Mouse (Mus musculus) fat pad, adult 2 months (tissue): ENCODE measurements around the gene Hs2st1.
"Not testable (repeated sequence)": the region's sequence is repeated elsewhere in the genome, so short reads cannot be mapped to it uniquely, and the experiment has no call there.

Source experiments
- DNase-seq: peaks from one replicate; pipeline ENCODE4 v3.0.0-alpha.2; 2011; ENCODE audit warnings: low read depth, low spot score; ENCODE audit errors: extremely low read depth

The Hs2st1 gene

DNA sequence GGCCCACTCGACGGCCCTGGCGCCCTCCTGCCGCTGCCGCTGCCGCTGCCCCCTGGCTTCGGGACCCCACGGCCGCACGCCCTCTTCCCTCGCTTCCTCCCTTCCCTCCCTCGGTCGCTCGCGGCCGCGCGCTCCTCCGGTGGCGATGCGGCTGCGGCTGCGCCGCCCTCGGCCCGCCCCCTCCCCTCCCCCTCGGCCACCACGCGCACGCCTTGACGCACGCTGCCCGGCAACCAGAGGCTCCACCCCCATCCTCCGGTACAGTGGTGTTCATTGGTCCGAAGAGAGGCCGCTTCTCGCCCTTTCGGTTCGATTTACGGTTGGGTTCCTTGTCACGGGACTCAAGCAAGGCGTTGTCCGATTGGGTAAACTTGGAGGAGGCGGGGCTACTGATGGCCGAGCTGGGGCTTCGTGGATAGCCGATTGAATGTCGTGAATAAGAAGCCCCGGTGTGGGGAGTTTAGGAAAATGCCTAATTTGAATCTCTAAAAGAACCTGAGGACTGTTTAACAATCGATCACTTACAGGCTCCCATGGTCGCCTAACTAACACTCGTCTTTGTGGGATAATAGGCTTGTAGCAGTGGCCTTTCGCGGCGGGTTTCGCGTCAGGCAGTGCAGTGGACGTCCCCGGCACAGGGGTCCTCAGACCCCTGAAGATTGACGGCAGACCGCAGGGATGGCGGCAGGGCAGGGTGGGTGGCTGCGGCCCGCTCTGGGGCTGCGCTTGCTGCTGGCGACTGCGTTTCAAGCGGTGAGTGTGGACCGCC is at the start of gene Hs2st1, which contains the start of gene Selenof:
Gene Hs2st1, minus strand, starts transcription at position 135 of the 769 bp plus-strand sequence.
Gene Selenof, plus strand, starts transcription at position 258 of the 769 bp plus-strand sequence.
- peak; percentile 98 for DNase-seq

DNA sequence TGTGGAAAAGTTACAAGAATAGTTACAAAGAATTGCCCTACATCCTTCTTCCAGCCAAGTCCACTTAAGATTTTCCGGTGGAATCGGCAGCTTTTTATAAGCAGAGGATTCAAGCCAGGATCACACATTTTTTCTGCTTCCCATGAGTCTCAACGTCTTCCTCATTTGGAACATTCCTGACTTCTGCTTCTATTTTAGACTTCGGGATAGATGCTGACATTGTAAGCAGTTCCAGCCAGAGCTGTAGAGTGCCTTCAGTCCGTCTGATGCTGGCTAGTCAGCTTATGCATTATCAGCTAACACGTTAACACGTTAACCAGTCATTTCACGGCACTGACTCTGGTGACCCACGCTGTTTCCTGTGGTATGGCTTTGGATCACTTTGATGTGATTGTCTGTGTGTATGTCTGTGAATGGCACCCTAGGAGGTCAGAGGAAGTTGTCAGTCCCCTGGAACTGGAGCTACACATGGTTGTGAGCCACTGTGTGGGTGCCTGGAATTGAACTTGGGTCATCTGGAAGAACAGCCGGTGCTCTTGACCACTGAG is 47.7 kb upstream of the Hs2st1 start:
- DNase-seq = no peak

DNA sequence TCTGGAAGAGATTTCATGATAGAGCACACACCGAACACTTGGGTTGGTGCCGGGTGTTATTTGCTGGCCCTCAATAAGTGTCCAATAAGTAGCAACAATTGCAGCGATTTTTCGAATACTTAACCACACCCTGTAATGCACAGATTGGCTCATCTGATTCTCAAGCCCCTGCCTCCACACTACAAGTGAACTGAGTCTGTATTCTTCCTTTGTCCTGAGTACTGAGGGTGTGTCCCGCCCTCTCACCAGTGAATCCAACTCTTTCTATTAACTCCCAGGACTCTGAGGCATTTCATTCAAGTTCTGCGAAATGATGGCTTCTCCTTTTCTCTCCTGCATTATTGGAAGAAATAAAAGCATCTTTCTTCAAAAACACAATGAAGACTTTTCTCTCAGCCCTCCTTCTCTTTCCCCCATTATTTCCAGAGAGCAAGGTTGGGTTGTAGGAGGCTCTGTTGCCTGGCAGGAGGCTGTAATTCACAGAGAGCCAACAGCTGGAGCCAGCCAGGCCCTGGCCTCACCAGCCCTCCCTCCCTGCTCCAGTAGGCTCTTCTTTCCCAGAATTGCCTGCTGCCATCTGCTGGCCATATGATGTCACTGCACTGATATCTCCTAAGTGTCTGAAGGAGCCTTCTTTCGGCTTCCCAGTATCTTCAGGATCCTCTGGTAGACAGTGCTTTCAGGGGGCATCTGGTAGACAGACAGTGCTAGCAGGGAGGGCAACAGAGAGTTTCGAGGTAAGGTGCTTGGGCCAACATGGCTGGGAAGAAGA is 46.9 kb upstream of the Hs2st1 start:
- DNase-seq = no peak

GRCm38 (mm10) chr3:144615459-144615858 is 45.5 kb upstream of the Hs2st1 start:
- no peak for DNase-seq

- DNase-seq = no peak
Observed at GRCm38 (mm10) chr3:144614698-144615097, 44.7 kb upstream of the Hs2st1 start.

DNA sequence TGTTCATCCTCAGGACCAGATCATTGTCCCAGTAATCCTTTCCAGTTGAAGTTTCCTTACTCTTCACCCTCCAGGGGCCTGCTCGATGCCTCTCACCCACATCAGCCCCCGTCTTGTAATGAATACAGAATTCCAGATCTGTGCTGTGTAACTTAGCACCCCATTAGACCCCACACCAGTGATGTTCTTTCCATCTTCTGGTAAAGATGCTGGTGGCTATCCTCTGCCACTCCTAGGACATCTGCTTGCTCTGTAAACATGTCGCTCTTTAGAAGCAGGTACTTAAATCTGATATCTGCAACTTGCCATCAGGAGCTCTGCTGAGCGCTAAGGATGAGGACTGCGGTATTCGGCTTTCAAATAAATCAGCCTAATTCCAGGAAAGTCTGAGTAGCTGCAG is 44.3 kb upstream of the Hs2st1 start:
- DNase-seq = no peak

- DNase-seq = no peak
Observed at GRCm38 (mm10) chr3:144612382-144612781, 42.4 kb upstream of the Hs2st1 start.

GRCm38 (mm10) chr3:144611626-144612271 is 41.8 kb upstream of the Hs2st1 start:
- no peak for DNase-seq

GRCm38 (mm10) chr3:144610759-144611158 is 40.8 kb upstream of the Hs2st1 start:
- no peak for DNase-seq

DNA sequence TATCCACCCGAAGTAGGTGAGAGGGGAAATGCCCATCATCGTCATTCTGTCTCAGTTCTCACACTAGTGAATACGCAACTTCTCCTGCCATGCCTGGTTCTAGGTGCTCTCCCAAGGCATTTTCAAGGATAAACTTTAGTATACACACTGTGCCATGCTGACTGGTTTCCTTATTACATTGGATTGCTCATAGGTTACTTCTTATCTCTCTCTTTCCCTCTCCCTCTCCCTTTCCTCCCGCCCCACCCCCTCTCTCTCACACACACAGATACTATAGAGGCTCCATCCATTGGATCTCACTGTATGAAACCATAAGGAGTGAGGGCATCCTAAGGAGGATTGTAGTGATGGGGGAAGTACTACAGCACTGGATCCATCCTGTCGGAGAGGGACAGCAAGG is 38.1 kb upstream of the Hs2st1 start:
- DNase-seq = no peak

GRCm38 (mm10) chr3:144606449-144606848 is 36.5 kb upstream of the Hs2st1 start:
- DNase-seq = no peak

- not testable (repeated sequence) for DNase-seq
Observed at GRCm38 (mm10) chr3:144605811-144606210, 35.8 kb upstream of the Hs2st1 start.

DNA sequence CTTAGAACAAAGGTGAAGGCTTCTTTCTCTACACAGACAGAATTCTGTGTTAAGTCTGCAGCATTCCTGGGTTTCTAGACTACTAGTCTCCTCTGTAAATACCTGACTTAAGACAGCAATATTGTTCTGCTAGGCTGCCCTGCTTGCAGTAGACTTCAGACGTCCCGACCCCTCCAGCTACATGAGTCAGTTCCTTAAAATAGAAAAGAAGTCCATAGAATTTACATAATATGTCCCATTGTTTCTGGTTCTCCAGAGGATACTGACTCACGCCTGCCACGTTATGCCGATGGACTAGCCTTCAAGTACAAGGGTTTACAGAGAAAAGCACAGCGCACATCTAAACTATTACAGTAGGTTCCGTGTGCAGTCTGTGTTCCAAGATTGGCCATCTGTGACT is 34.2 kb upstream of the Hs2st1 start:
- DNase-seq = no peak

- DNase-seq = no peak
Observed at GRCm38 (mm10) chr3:144603558-144603957, 33.6 kb upstream of the Hs2st1 start.

GRCm38 (mm10) chr3:144602819-144603218 is 32.8 kb upstream of the Hs2st1 start:
- DNase-seq = no peak

DNA sequence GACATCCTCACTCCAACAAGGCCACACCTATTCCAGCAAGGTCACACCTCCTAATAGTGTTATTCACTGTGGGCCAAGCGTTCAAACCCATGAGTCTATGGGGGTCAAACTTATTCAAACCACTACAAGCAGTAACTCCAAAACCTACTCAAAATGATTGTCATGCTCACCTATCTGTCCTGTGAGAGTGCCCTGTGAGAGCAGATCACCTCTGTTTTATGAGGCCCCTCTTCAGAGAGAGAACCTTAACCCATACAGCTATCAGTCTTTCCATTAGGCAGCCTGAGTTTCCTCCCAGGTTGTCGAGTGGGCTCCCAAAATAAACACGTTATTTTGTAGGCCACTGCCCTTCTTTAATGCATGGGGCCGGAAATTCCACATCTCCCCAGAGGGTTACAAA is 32.4 kb upstream of the Hs2st1 start:
- DNase-seq = no peak

DNA sequence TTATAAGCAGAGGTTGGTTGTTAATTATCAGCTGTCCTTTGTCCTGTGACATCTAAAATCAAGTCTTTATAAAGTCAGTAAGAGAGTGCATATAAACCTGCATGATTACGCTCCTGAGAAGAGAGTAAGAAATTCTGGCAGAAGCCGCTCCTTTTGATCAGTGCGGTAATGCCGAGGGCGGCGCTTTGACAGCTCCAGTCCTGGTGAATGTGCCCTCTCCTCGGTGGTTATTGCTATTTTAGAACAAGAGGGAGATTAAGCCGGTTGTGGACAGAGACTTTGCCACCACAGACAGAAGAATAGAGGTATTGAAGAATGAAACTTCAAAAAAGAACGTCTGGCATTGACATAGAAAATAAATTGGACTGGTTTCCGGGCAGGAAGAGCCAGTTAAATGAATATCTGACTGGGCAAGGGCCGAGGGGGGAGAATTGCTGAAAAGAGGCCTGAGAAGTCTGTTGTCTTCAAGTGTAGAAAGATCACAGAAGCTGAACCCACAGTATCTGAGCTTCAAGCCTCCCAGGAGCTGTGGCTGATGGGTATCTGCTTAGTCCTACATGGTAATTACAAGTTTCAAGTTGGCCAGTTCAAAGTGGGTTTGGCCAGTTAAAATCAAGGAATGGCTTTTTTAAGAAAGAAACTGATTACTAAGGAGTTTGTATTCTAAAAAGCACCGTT is 27.9 kb upstream of the Hs2st1 start:
- no peak for DNase-seq

DNA sequence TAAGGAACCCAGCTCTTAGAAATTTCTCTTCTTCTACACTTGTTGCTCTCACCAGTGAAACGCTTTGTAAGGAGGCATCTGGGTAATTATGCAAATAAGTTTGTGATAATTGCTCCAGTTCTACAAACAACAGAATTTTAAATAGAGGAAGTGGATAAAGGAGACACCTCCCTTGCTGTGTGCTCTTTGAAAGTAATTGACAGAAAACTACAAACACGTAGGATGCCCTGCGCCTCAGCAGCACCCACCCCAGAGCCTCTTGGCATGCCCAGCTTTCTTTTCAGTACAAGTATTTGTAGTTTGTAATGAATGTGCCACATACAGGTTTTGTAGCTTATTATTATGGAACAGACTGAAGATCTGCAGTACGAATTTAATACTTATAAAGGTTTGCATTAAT is 27.1 kb upstream of the Hs2st1 start:
- DNase-seq = no peak

- DNase-seq = no peak
Observed at GRCm38 (mm10) chr3:144592992-144593785, 23.2 kb upstream of the Hs2st1 start.
